Mouse (Mus musculus): ENCODE results near the gene Polr3b. TPM values are rescaled to one million over a fixed set of nuclear protein-coding genes. Genes with fewer than 3 reads are reported as not detected.

Gene Polr3b
- polyA plus RNA-seq, 1 experiment from 2014 or later: 3.3 TPM

GRCm38 (mm10) chr10:84662138-84662537 is 40.0 kb downstream of the Polr3b start:
- no peaks in the 10 kb centered on the region for H3K27me3 ChIP-seq (replicated peaks; ENCODE audit: control insufficient read depth, insufficient read depth, low read length)
- no peaks in the 10 kb centered on the region for H3K9me3 ChIP-seq (ENCODE audit: control insufficient read depth)
- no peak overlapping the region for H3K4me2 ChIP-seq (replicated peaks; ENCODE audit: low read depth)
- TF ChIP-seq CTCF (IDR thresholded peaks at IDR 0.05; ENCODE audit: low read depth): no peak
- WGBS: 96% methylated on average over 6 of the region's 6 CpGs
- no peak for ATAC-seq
- H3K4me3 ChIP-seq (ENCODE audit: low read depth, low read length): no peak overlapping the region
- no peak overlapping the region for H3K9ac ChIP-seq (ENCODE audit: low read depth, low read length)
- peaks cover 19% of the 10 kb centered on the region for H3K36me3 ChIP-seq (ENCODE audit: control insufficient read depth, insufficient read depth)
- no peaks in the 10 kb centered on the region for H3K4me1 ChIP-seq (replicated peaks; ENCODE audit: control insufficient read depth, insufficient read depth, low read length)
- H3K27ac ChIP-seq (ENCODE audit: low read depth, low read length): no peak overlapping the region

GRCm38 (mm10) chr10:84665713-84666260 is 43.7 kb downstream of the Polr3b start:
- H3K4me2 ChIP-seq (replicated peaks; ENCODE audit: low read depth): no peak overlapping the region
- ATAC-seq: no peak
- no peak overlapping the region for H3K27ac ChIP-seq (ENCODE audit: low read depth, low read length)
- H3K9me3 ChIP-seq (ENCODE audit: control insufficient read depth): no peaks in the 10 kb centered on the region
- H3K9ac ChIP-seq (ENCODE audit: low read depth, low read length): no peak overlapping the region
- H3K27me3 ChIP-seq (replicated peaks; ENCODE audit: control insufficient read depth, insufficient read depth, low read length): no peaks in the 10 kb centered on the region
- H3K4me1 ChIP-seq (replicated peaks; ENCODE audit: control insufficient read depth, insufficient read depth, low read length): no peaks in the 10 kb centered on the region
- H3K4me3 ChIP-seq (ENCODE audit: low read depth, low read length): no peak overlapping the region
- TF ChIP-seq CTCF (IDR thresholded peaks at IDR 0.05; ENCODE audit: low read depth): 0 out of 2 replicates have a peak, but pooled peaks have one; percentile 17
- WGBS: 43% methylated on average over 3 of the region's 3 CpGs
- peaks cover 15% of the 10 kb centered on the region for H3K36me3 ChIP-seq (ENCODE audit: control insufficient read depth, insufficient read depth)

- Histone ChIP-seq H3K4me1 (replicated peaks; ENCODE audit: control insufficient read depth, insufficient read depth, low read length) (no peaks in the 10 kb centered on the region), H3K36me3 (ENCODE audit: control insufficient read depth, insufficient read depth) (peaks cover 38% of the 10 kb centered on the region), H3K4me3 (ENCODE audit: low read depth, low read length) (no peak overlapping the region), H3K9me3 (ENCODE audit: control insufficient read depth) (no peaks in the 10 kb centered on the region), H3K4me2 (replicated peaks; ENCODE audit: low read depth) (no peak overlapping the region), H3K27ac (ENCODE audit: low read depth, low read length) (no peak overlapping the region), H3K9ac (ENCODE audit: low read depth, low read length) (no peak overlapping the region), H3K27me3 (replicated peaks; ENCODE audit: control insufficient read depth, insufficient read depth, low read length) (no peaks in the 10 kb centered on the region)
- TF ChIP-seq CTCF (IDR thresholded peaks at IDR 0.05; ENCODE audit: low read depth): no peak
- no peak for ATAC-seq
Observed at GRCm38 (mm10) chr10:84675653-84676052, 53.6 kb downstream of the Polr3b start.

- Histone ChIP-seq H3K27me3 (replicated peaks; ENCODE audit: control insufficient read depth, insufficient read depth, low read length) (no peaks in the 10 kb centered on the region), H3K4me3 (ENCODE audit: low read depth, low read length) (no peak overlapping the region), H3K27ac (ENCODE audit: low read depth, low read length) (no peak overlapping the region), H3K4me1 (replicated peaks; ENCODE audit: control insufficient read depth, insufficient read depth, low read length) (no peaks in the 10 kb centered on the region), H3K4me2 (replicated peaks; ENCODE audit: low read depth) (no peak overlapping the region), H3K9me3 (ENCODE audit: control insufficient read depth) (no peaks in the 10 kb centered on the region), H3K36me3 (ENCODE audit: control insufficient read depth, insufficient read depth) (peaks cover 33% of the 10 kb centered on the region), H3K9ac (ENCODE audit: low read depth, low read length) (no peak overlapping the region)
- 93% methylated on average over 8 of the region's 8 CpGs for WGBS
- no peak for ATAC-seq
- no peak for TF ChIP-seq CTCF (IDR thresholded peaks at IDR 0.05; ENCODE audit: low read depth)
Observed at GRCm38 (mm10) chr10:84676511-84676910, 54.4 kb downstream of the Polr3b start.

- WGBS: 93% methylated on average over 3 of the region's 3 CpGs
- peaks cover 33% of the 10 kb centered on the region for H3K36me3 ChIP-seq (ENCODE audit: control insufficient read depth, insufficient read depth)
Observed at GRCm38 (mm10) chr10:84677871-84678270, 55.8 kb downstream of the Polr3b start.

GRCm38 (mm10) chr10:84678441-84678840 is 56.3 kb downstream of the Polr3b start:
- Histone ChIP-seq H3K36me3 (ENCODE audit: control insufficient read depth, insufficient read depth) (peaks cover 27% of the 10 kb centered on the region), H3K9me3 (ENCODE audit: control insufficient read depth) (no peaks in the 10 kb centered on the region), H3K27ac (ENCODE audit: low read depth, low read length) (no peak overlapping the region), H3K9ac (ENCODE audit: low read depth, low read length) (no peak overlapping the region), H3K4me3 (ENCODE audit: low read depth, low read length) (no peak overlapping the region), H3K27me3 (replicated peaks; ENCODE audit: control insufficient read depth, insufficient read depth, low read length) (no peaks in the 10 kb centered on the region), H3K4me2 (replicated peaks; ENCODE audit: low read depth) (no peak overlapping the region), H3K4me1 (replicated peaks; ENCODE audit: control insufficient read depth, insufficient read depth, low read length) (no peaks in the 10 kb centered on the region)
- TF ChIP-seq CTCF (IDR thresholded peaks at IDR 0.05; ENCODE audit: low read depth): no peak
- no peak for ATAC-seq
- 76% methylated on average over 4 of the region's 4 CpGs for WGBS

More at GRCm38 (mm10) chr10:84677871-84678270, 55.8 kb downstream of the Polr3b start:
- H3K4me1 ChIP-seq (replicated peaks; ENCODE audit: control insufficient read depth, insufficient read depth, low read length): no peaks in the 10 kb centered on the region
- ATAC-seq: no peak
- no peak overlapping the region for H3K27ac ChIP-seq (ENCODE audit: low read depth, low read length)
- no peaks in the 10 kb centered on the region for H3K27me3 ChIP-seq (replicated peaks; ENCODE audit: control insufficient read depth, insufficient read depth, low read length)
- no peak for TF ChIP-seq CTCF (IDR thresholded peaks at IDR 0.05; ENCODE audit: low read depth)
- no peaks in the 10 kb centered on the region for H3K9me3 ChIP-seq (ENCODE audit: control insufficient read depth)
- no peak overlapping the region for H3K4me3 ChIP-seq (ENCODE audit: low read depth, low read length)
- no peak overlapping the region for H3K9ac ChIP-seq (ENCODE audit: low read depth, low read length)
- no peak overlapping the region for H3K4me2 ChIP-seq (replicated peaks; ENCODE audit: low read depth)
